Mouse (Mus musculus) adrenal gland, adult 10 weeks (tissue): Measurements from ENCODE around the gene B630019K06Rik. TPM values are rescaled to one million over a fixed set of nuclear protein-coding genes. Genes with fewer than 3 reads are reported as not detected.

Experiments used
- polyA plus RNA-seq: library from polyadenylated mRNA; stranded (reverse); fragments of 350-450 nt; fragmentation: Illumina TruSeq; extraction: RNeasy Lipid Tissue Mini Kit (QIAGEN cat#74804); gene quantifications from one replicate; pipeline ENCODE4 v1.2.3, GENCODE M21; 2014; ENCODE audit warnings: low read depth, low replicate concordance

B630019K06Rik gene
- polyA plus RNA-seq, result 24.3 TPM

GRCm38 (mm10) chrX:8892343-8893155, at the start of gene B630019K06Rik:
Gene B630019K06Rik, plus strand, starts transcription at chrX:8892382.

DNA sequence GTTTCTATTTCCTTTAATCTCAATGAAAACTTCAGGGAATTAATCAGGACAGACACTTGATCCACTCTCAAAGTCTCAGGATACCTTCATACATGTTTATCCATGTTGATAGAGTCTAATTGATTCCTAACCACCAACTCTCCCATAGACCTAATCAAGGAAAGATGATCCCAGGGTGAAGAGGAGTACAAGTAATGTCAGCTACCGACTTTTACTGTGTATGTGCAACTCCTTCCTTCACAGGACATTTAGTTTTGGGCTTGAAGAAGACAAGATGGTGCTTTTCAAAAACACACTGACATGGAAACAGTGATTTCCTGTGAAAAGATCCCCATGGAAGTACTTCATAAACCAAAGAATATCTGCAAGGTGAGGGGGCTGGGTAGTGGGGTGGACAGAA, 48.5 kb upstream of the B630019K06Rik start, which contains the start of gene Gm6592:
Gm6592 (plus strand) TSS at position 301 of the 400 bp plus-strand sequence.

DNA sequence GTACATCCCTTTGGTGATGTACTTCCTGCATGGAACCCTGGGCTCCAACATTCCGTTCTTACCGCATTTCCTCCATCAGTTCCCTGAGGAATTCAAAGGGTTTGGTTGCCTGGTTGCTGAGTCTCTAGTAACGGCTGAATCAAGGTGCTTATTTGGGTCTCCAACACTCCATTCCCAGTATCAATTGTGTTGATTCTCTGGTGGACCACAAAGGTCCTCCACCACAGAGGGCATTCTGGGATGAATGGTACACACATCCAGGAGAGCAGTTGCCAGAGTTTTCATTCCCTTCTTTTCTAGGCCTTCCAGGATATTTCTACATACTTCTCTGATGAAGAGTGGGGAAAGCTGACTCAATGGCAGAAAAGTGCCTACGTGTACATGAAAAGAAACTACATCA, 18.2 kb upstream of the B630019K06Rik start, which contains the start of gene Gm5751:
Gm5751 (plus strand) TSS at position 301 of the 400 bp plus-strand sequence.

Other genes starting within 250 kb of the B630019K06Rik start
- not detected for gene Ssxb8, start 201.5 kb upstream of the B630019K06Rik start, polyA plus RNA-seq
- gene Ssx9, start 143.9 kb upstream of the B630019K06Rik start, polyA plus RNA-seq, result not detected
- gene Ssxb5, start 88.7 kb upstream of the B630019K06Rik start, polyA plus RNA-seq, result not detected
- gene Gm6592, start 48.4 kb upstream of the B630019K06Rik start, polyA plus RNA-seq, result not detected
- gene Gm5751, start 18.1 kb upstream of the B630019K06Rik start, polyA plus RNA-seq, result not detected
- not detected for gene Fthl17b, start 70.6 kb downstream of the B630019K06Rik start, polyA plus RNA-seq
- gene Fthl17c, start 84.2 kb downstream of the B630019K06Rik start, polyA plus RNA-seq, result not detected
- not detected for gene Fthl17d, start 94.4 kb downstream of the B630019K06Rik start, polyA plus RNA-seq
- not detected for gene Fthl17e, start 141.1 kb downstream of the B630019K06Rik start, polyA plus RNA-seq
- not detected for gene Fthl17f, start 170.6 kb downstream of the B630019K06Rik start, polyA plus RNA-seq
- gene 4930402K13Rik, start 212.2 kb downstream of the B630019K06Rik start, polyA plus RNA-seq, result not detected